Mouse (Mus musculus) MEL (cell line): ENCODE measurements around the gene Brca1. TPM values are rescaled to one million over a fixed set of nuclear protein-coding genes. Genes with fewer than 3 reads are reported as not detected.

ENCODE experiments used
- DNase-seq: peaks from one replicate; pipeline ENCODE4 v3.0.0; 2011; ENCODE audit warnings: low read depth, low spot score
- H3K27ac ChIP-seq: 2 replicates; pipeline ENCODE4 v1.5.1; 2012; ENCODE audit warnings: low read depth, mild to moderate bottlenecking, control low read depth, low read length, moderate library complexity; ENCODE audit not compliant: control insufficient read depth
- H3K27me3 ChIP-seq, 2 experiments: fragments of 150-350 bp in 1 of 2; sonication (generic) in 1 of 2; 2 replicates each; pipeline ENCODE4 v1.6.1; 2012; ENCODE audit warnings: low read length in 2 of 2, mild to moderate bottlenecking in 2 of 2, improper control_type of control experiment in 1 of 2, moderate library complexity in 1 of 2; ENCODE audit not compliant: insufficient read depth in 2 of 2, control insufficient read depth in 1 of 2
- H3K36me3 ChIP-seq, 2 experiments: 2 replicates each; pipeline ENCODE4 v1.6.1; 2012 to 2014; ENCODE audit warnings: low read length in 2 of 2, improper control_type of control experiment in 1 of 2, inconsistent platforms in 1 of 2, mild to moderate bottlenecking in 1 of 2; ENCODE audit not compliant: insufficient read depth in 2 of 2, control insufficient read depth in 1 of 2
- H3K4me1 ChIP-seq, 2 experiments: fragments of 150-350 bp in 1 of 2; sonication (generic) in 1 of 2; 2 replicates each; pipeline ENCODE4 v1.6.1; 2012; ENCODE audit warnings: low read length in 2 of 2, improper control_type of control experiment in 1 of 2, mild to moderate bottlenecking in 1 of 2; ENCODE audit not compliant: insufficient read depth in 2 of 2, control insufficient read depth in 1 of 2
- H3K4me3 ChIP-seq, 2 experiments: fragments of 150-350 bp in 1 of 2; sonication (generic) in 1 of 2; 2 replicates each; pipeline ENCODE4 v1.5.1; 2012; ENCODE audit warnings: low read depth in 2 of 2, low read length in 2 of 2, mild to moderate bottlenecking in 2 of 2, moderate library complexity in 2 of 2, control low read depth in 1 of 2, improper control_type of control experiment in 1 of 2; ENCODE audit not compliant: control insufficient read depth in 1 of 2, insufficient read depth in 1 of 2
- H3K79me2 ChIP-seq: 2 replicates; pipeline ENCODE4 v1.6.1; 2012; ENCODE audit warnings: mild to moderate bottlenecking, low read length, moderate library complexity; ENCODE audit not compliant: control insufficient read depth, poor library complexity, insufficient read depth
- H3K9ac ChIP-seq: 2 replicates; pipeline ENCODE4 v1.6.1; 2012; ENCODE audit warnings: low read depth, mild to moderate bottlenecking, control low read depth, low read length, moderate library complexity; ENCODE audit not compliant: control insufficient read depth, poor library complexity, severe bottlenecking
- H3K9me3 ChIP-seq: fragments of 150-350 bp; sonication (generic); replicated peaks from 2 replicates; pipeline ENCODE4 v1.6.1; 2012; ENCODE audit warnings: mild to moderate bottlenecking, low read length, improper control_type of control experiment, moderate library complexity; ENCODE audit not compliant: insufficient read depth
- CHD1 ChIP-seq: IDR thresholded peaks from 2 replicates; pipeline ENCODE4 v1.6.1; 2012; ENCODE audit warnings: low read depth, mild to moderate bottlenecking, inconsistent platforms, low read length, improper control_type of control experiment
- CHD2 ChIP-seq: IDR thresholded peaks from 2 replicates; pipeline ENCODE4 v1.6.1; 2011; ENCODE audit warnings: low read length, improper control_type of control experiment
- CTCF ChIP-seq, 3 experiments: IDR thresholded peaks in 2 of 3; conservative IDR thresholded peaks in 1 of 3; 2 replicates each; pipeline ENCODE4 v1.5.1; 2011 to 2012; ENCODE audit warnings: low read length in 3 of 3, low read depth in 2 of 3, mild to moderate bottlenecking in 2 of 3, improper control_type of control experiment in 1 of 3, inconsistent platforms in 1 of 3, mixed read lengths in 1 of 3, moderate library complexity in 1 of 3; ENCODE audit not compliant: control insufficient read depth in 1 of 3, insufficient read depth in 1 of 3, poor library complexity in 1 of 3, severe bottlenecking in 1 of 3
- EP300 ChIP-seq, 2 experiments: IDR thresholded peaks; 2 replicates each; pipeline ENCODE4 v1.6.1; 2011; ENCODE audit warnings: improper control_type of control experiment in 2 of 2, low read length in 2 of 2, low read depth in 1 of 2, mild to moderate bottlenecking in 1 of 2
- ETS1 ChIP-seq: IDR thresholded peaks from 2 replicates; pipeline ENCODE4 v1.6.1; 2012; ENCODE audit warnings: low read depth, mild to moderate bottlenecking, inconsistent platforms, low read length, improper control_type of control experiment, moderate library complexity
- GATA1 ChIP-seq: IDR thresholded peaks from 2 replicates; pipeline ENCODE4 v1.6.1; 2011; ENCODE audit warnings: low read depth, low read length, improper control_type of control experiment
- HCFC1 ChIP-seq: IDR thresholded peaks from 2 replicates; pipeline ENCODE4 v1.6.1; 2012; ENCODE audit warnings: low read depth, mild to moderate bottlenecking, inconsistent platforms, low read length, improper control_type of control experiment, moderate library complexity
- MAZ ChIP-seq: IDR thresholded peaks from 2 replicates; pipeline ENCODE4 v1.6.1; 2012; ENCODE audit warnings: low read depth, mild to moderate bottlenecking, inconsistent platforms, low read length, improper control_type of control experiment
- MYC ChIP-seq: IDR thresholded peaks from 2 replicates; pipeline ENCODE4 v1.6.1; 2011; ENCODE audit warnings: low read depth, mild to moderate bottlenecking, low read length, improper control_type of control experiment, moderate library complexity
- NELFE ChIP-seq: IDR thresholded peaks from 2 replicates; pipeline ENCODE4 v1.6.1; 2011; ENCODE audit warnings: low read depth, low read length, improper control_type of control experiment
- POLR2AphosphoS2 ChIP-seq: IDR thresholded peaks from 2 replicates; pipeline ENCODE4 v1.6.1; 2011; ENCODE audit warnings: low read length, improper control_type of control experiment
- POLR2AphosphoS5 ChIP-seq: IDR thresholded peaks from 2 replicates; pipeline ENCODE4 v1.6.1; 2012; ENCODE audit warnings: low read depth, borderline replicate concordance, mild to moderate bottlenecking, inconsistent platforms, low read length, moderate library complexity, mixed read lengths
- RAD21 ChIP-seq: IDR thresholded peaks from 2 replicates; pipeline ENCODE4 v1.6.1; 2011; ENCODE audit warnings: mild to moderate bottlenecking, low read depth, low read length, improper control_type of control experiment
- RCOR1 ChIP-seq: IDR thresholded peaks from 2 replicates; pipeline ENCODE4 v1.6.1; 2012; ENCODE audit warnings: low read depth, mild to moderate bottlenecking, inconsistent platforms, low read length, improper control_type of control experiment
- TAL1 ChIP-seq: IDR thresholded peaks from 2 replicates; pipeline ENCODE4 v1.6.1; 2012; ENCODE audit warnings: mild to moderate bottlenecking, inconsistent platforms, low read length, moderate library complexity, mixed read lengths
- TBP ChIP-seq: IDR thresholded peaks from 2 replicates; pipeline ENCODE4 v1.8.0; 2011; ENCODE audit warnings: low read depth, low read length, improper control_type of control experiment
- TCF12 ChIP-seq: IDR thresholded peaks from 2 replicates; pipeline ENCODE4 v1.6.1; 2014; ENCODE audit warnings: low read depth, mild to moderate bottlenecking, inconsistent platforms, low read length, improper control_type of control experiment, moderate library complexity
- UBTF ChIP-seq: IDR thresholded peaks from 2 replicates; pipeline ENCODE4 v1.6.1; 2012; ENCODE audit warnings: low read depth, mild to moderate bottlenecking, inconsistent platforms, low read length, improper control_type of control experiment, moderate library complexity, borderline replicate concordance; ENCODE audit not compliant: insufficient read depth
- ZC3H11A ChIP-seq: IDR thresholded peaks from 2 replicates; pipeline ENCODE4 v1.6.1; 2012; ENCODE audit warnings: low read depth, mild to moderate bottlenecking, inconsistent platforms, low read length, improper control_type of control experiment
- ZKSCAN1 ChIP-seq: IDR thresholded peaks from 2 replicates; pipeline ENCODE4 v1.6.1; 2012; ENCODE audit warnings: low read depth, mild to moderate bottlenecking, inconsistent platforms, low read length, improper control_type of control experiment, moderate library complexity
- polyA plus RNA-seq, 2 experiments: library from polyadenylated mRNA; stranded (reverse) in 1 of 2; unstranded in 1 of 2; fragments of >175 nt in 1 of 2; fragments of >200 nt in 1 of 2; gene quantifications; 2 replicates each; pipeline versions ENCODE4 v1.2.1 to v1.2.4; 2012; ENCODE audit warnings: low replicate concordance in 2 of 2, low read depth in 1 of 2; ENCODE audit not compliant: insufficient read length in 2 of 2, insufficient read depth in 1 of 2, missing spikeins in 1 of 2
- total RNA-seq: library from RNA; depleted of rRNA; stranded (reverse); fragments of 300-350 nt; gene quantifications from 2 replicates; pipeline ENCODE4 v1.2.3, GENCODE M21; 2012

Gene Brca1
- total and polyA plus RNA-seq, 3 experiments, result 25.7 to 1,155 (median 35.3) TPM

GRCm38 (mm10) chr11:101552476-101553300 lies 933 bp upstream of the Brca1 start (continued):
- TF ChIP-seq CHD1 (no peak), TAL1 (no peak), TBP (peak; percentile 26; the same call in 1 of the 2 replicates), NELFE (peak; percentile 83), HCFC1 (peak; percentile 86), GATA1 (no peak), UBTF (no peak), RCOR1 (no peak), MYC (0 out of 2 replicates have a peak, but pooled peaks have one; percentile 21), RAD21 (no peak), MAZ (peak; percentile 48; the same call in 1 of the 2 replicates), CHD2 (peak; percentile 82), CTCF (IDR thresholded peaks at IDR 0.05 in 2 of 3, conservative IDR thresholded peaks at IDR 0.05 in 1 of 3; ENCODE audit: control insufficient read depth in 1 of 3, insufficient read depth in 1 of 3, low read depth in 2 of 3, low read length in 3 of 3, poor library complexity in 1 of 3, severe bottlenecking in 1 of 3) (no peak)

GRCm38 (mm10) chr11:101548526-101548925 lies 3.2 kb downstream of the Brca1 start:
- H3K27me3 ChIP-seq, result no peaks in the 10 kb centered on the region
- no peak for TF ChIP-seq RAD21
- TF ChIP-seq EP300 (IDR thresholded peaks at IDR 0.05; ENCODE audit: low read depth in 1 of 2, low read length in 2 of 2), result no peak
- no peak for TF ChIP-seq GATA1
- TF ChIP-seq POLR2AphosphoS2, result no peak
- no peak for TF ChIP-seq TAL1
- no peak for TF ChIP-seq ZC3H11A
- TF ChIP-seq ZKSCAN1, result no peak
- TF ChIP-seq CHD2, result no peak
- no peak for TF ChIP-seq TBP
- no peak for TF ChIP-seq ETS1
- TF ChIP-seq TCF12, result no peak
- no peak for TF ChIP-seq POLR2AphosphoS5
- peaks cover 5 to 13% of the 10 kb centered on the region in 2 experiments for H3K36me3 ChIP-seq
- H3K4me3 ChIP-seq, result no peak overlapping the region
- no peaks in the 10 kb centered on the region for H3K9me3 ChIP-seq
- no peak for DNase-seq
- H3K4me1 ChIP-seq, result peaks cover 0 to 7% of the 10 kb centered on the region in 2 experiments; a peak in 2 of 4 replicates
- peaks cover 30% of the 10 kb centered on the region for H3K79me2 ChIP-seq
- no peak overlapping the region for H3K9ac ChIP-seq
- no peak overlapping the region for H3K27ac ChIP-seq
